Mouse (Mus musculus) erythroblast, embryonic 14.5 days (primary cell): Measurements from ENCODE around the gene Sec16b.

Experiments used
- GATA1 ChIP-seq: IDR thresholded peaks from 2 replicates; pipeline ENCODE4 v1.6.1; 2012; ENCODE audit warnings: low read length, inconsistent platforms, mixed read lengths
- TAL1 ChIP-seq: IDR thresholded peaks from 3 replicates; pipeline ENCODE4 v1.6.1; 2012; ENCODE audit warnings: low read length, inconsistent platforms, mixed read lengths

DNA sequence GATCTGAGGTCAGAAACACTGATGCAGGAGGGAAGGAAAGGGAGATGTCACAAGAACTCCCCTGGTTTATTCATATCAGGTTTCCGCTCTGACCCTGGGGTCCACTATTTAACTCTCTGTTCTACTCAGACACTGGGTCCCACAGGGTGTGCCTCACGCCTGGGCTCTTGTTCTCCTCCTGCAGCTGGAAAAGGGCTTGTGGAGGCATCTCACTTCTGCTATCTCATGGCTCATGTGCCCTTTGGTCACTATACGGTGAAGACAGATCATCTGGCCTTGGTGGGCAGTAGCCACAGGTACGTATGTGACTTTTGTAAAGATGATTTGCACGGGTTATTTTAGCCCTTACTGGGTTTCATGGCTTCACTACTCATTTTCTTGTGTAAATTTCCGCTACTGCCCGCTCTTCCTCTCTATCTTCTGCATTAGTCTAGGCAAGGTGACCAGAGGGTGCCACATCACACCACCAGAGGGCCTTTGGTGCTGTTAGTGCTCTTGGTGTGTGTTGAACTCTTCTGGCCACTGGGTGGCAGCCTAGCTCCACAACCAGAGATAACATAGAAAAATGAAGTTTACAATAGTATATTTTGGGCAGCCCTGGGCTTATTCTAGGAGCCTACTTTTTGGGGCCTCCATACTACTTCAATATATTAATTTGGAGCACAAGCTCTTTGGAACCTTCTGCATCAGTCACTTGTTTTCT is 46.4 kb downstream of the Sec16b start:
- TF ChIP-seq GATA1 (no peak), TAL1 (no peak)
